Mouse (Mus musculus): ENCODE data around the gene Carmil1. TPM values are rescaled to one million over a fixed set of nuclear protein-coding genes. Genes with fewer than 3 reads are reported as not detected.

Carmil1 gene
- total and polyA plus RNA-seq, 3 experiments: 1.2 to 6.9 (median 4.4) TPM

DNA sequence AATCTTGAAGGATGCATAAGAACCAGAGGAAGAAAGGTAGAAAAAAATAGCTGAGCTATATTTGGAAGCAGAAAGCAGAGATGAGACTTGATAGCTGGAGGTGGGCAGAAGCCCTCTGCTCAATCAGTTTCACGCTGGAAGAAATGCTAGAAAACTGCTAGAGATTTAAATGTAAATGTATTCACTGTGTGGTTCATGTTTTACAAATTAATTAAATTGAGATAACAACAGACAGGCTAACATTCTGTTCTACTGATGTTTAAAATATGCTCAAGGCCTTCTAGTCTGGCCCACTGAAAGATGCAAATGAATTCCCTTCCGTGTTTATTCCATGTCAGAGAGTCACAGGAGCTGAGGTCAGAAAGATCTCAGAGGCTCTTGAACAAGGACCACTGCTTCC, 308.7 kb downstream of the Carmil1 start:
- Histone ChIP-seq H3K4me3 (no peak overlapping the region), H3K27ac (no peak overlapping the region), H3K9ac (ENCODE audit: low read depth, low read length) (no peak overlapping the region), H3K36me3 (ENCODE audit: control insufficient read depth, insufficient read depth, low read length) (no peaks in the 10 kb centered on the region), H3K27me3 (ENCODE audit: control insufficient read depth, insufficient read depth, low read length) (no peaks in the 10 kb centered on the region), H3K79me2 (replicated peaks; ENCODE audit: control insufficient read depth, insufficient read depth, low read length) (no peaks in the 10 kb centered on the region), H3K4me1 (ENCODE audit: control insufficient read depth, insufficient read depth, low read length) (no peaks in the 10 kb centered on the region)
- DNase-seq: no peak
- intact Hi-C loops (cut with DNase I): no loop called here
- WGBS: 57% methylated on average over 2 of the region's 2 CpGs
- TF ChIP-seq POLR2A (IDR thresholded peaks at IDR 0.05; ENCODE audit: insufficient read depth, low read depth, low read length) (no peak), EP300 (IDR thresholded peaks at IDR 0.05; ENCODE audit: insufficient read depth, low read depth, low read length) (no peak), CTCF (IDR thresholded peaks at IDR 0.05) (no peak)

DNA sequence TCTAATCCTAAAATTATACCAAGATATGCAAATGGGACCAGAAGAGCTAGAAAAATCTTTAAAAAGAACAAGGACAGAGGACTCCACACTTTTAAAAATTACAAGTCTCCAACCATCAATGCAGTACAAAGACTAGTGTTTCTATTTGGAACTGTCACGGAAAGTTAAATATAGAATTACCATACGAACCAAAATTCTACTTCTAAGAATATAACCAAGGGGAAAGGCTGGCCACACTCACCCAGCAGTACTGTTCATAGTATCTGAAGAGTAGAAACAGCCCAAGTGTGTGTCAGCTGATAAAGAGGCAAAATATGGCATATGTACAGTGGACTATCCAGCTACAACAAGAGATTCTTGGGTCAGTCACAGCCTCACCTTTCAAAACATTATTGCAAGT, 315.7 kb downstream of the Carmil1 start:
- TF ChIP-seq CTCF (IDR thresholded peaks at IDR 0.05) (no peak), EP300 (IDR thresholded peaks at IDR 0.05; ENCODE audit: insufficient read depth, low read depth, low read length) (no peak), POLR2A (IDR thresholded peaks at IDR 0.05; ENCODE audit: insufficient read depth, low read depth, low read length) (no peak)
- DNase-seq: no peak
- 46% methylated on average over 2 of the region's 2 CpGs for WGBS
- Histone ChIP-seq H3K4me1 (ENCODE audit: control insufficient read depth, insufficient read depth, low read length) (no peaks in the 10 kb centered on the region), H3K27me3 (ENCODE audit: control insufficient read depth, insufficient read depth, low read length) (no peaks in the 10 kb centered on the region), H3K9ac (ENCODE audit: low read depth, low read length) (no peak overlapping the region), H3K36me3 (ENCODE audit: control insufficient read depth, insufficient read depth, low read length) (no peaks in the 10 kb centered on the region), H3K4me3 (no peak overlapping the region), H3K79me2 (replicated peaks; ENCODE audit: control insufficient read depth, insufficient read depth, low read length) (no peaks in the 10 kb centered on the region), H3K27ac (no peak overlapping the region)
- intact Hi-C loops (cut with DNase I): no loop called here

Other genes with a start within 250 kb of the Carmil1 start
- 1 to 10 TPM; 2.7 to 4.0 TPM for gene Cmah, start 46.6 kb upstream of the Carmil1 start, total RNA-seq (2021)
- gene Cmah, start 46.6 kb upstream of the Carmil1 start, polyA plus RNA-seq (2012; rRNA removed): 0.84 and 1.4 TPM in 2 replicates